Mouse (Mus musculus): Measurements from ENCODE around the gene Lipa.

DNA sequence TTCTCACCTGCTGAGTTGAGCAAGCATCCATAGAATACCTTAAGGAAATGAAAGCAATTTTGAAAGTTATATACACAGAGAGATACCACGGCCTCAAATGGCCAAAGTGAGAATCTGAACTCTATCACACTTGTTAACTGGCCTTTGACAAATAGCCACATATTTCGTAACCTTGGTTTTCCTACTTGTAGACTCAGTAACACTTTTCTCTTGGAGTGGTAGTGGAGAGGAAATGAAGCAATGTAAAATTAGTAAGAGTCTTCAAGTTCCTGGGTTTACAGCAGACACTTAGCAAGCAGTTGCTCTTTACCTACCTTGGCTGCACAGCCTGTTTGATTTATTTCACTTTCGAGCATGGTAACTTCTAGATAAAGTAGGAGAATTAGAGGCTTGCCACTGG lies 82.5 kb downstream of the Lipa start:
- no peak for TF ChIP-seq CTCF (conservative IDR thresholded peaks at IDR 0.05; ENCODE audit: insufficient read depth, insufficient read length, low read depth, low read length)
- no peak for TF ChIP-seq POLR2A (IDR thresholded peaks at IDR 0.05; ENCODE audit: low read depth, low read length)

Measured in kidney, adult 2 months (tissue).